Mouse (Mus musculus) small intestine, adult 2 months (tissue): ENCODE data around the gene Antxr1. TPM values are rescaled to one million over a fixed set of nuclear protein-coding genes. Genes with fewer than 3 reads are reported as not detected.

ENCODE experiments used
- H3K27ac ChIP-seq: fragments of 200-500 bp; 2 replicates; pipeline ENCODE4 v1.5.1; 2012; ENCODE audit warnings: low read depth, low read length, control low read depth, inconsistent platforms; ENCODE audit not compliant: insufficient read depth
- H3K27me3 ChIP-seq: fragments of 200-500 bp; 2 replicates; pipeline ENCODE4 v1.6.1; 2012; ENCODE audit warnings: mild to moderate bottlenecking, moderate library complexity, low read length, inconsistent platforms; ENCODE audit not compliant: control insufficient read depth, insufficient read depth
- H3K36me3 ChIP-seq: fragments of 200-500 bp; 2 replicates; pipeline ENCODE4 v1.6.1; 2012; ENCODE audit warnings: mild to moderate bottlenecking, low read length, control low read depth, inconsistent platforms; ENCODE audit not compliant: control insufficient read depth, insufficient read depth
- H3K4me1 ChIP-seq: fragments of 200-500 bp; 2 replicates; pipeline ENCODE4 v1.6.1; 2012; ENCODE audit warnings: low read length, inconsistent platforms, mixed read lengths; ENCODE audit not compliant: control insufficient read depth, insufficient read depth, insufficient read length
- H3K4me3 ChIP-seq: fragments of 200-500 bp; 2 replicates; pipeline ENCODE4 v1.5.1; 2012; ENCODE audit warnings: low read depth, mild to moderate bottlenecking, control low read depth, inconsistent platforms, low read length, moderate library complexity
- CTCF ChIP-seq: fragments of 200-500 bp; IDR thresholded peaks from 2 replicates; pipeline ENCODE4 v1.5.1; 2012; ENCODE audit warnings: low read depth, mild to moderate bottlenecking, control low read depth, inconsistent platforms, low read length, moderate library complexity, mixed read lengths; ENCODE audit not compliant: insufficient replicate concordance, insufficient read length; ENCODE audit errors: extremely low read depth
- POLR2A ChIP-seq: fragments of 200-500 bp; IDR thresholded peaks from 2 replicates; pipeline ENCODE4 v1.6.1; 2012; ENCODE audit warnings: low read depth, mild to moderate bottlenecking, control low read depth, inconsistent platforms, low read length, moderate library complexity
- WGBS: fragments of 180-500 bp; shearing (Covaris S2); methylation state at CpG from one replicate; pipeline ENCODE4 v1.1.7; 2018; 5-methylcytosine and 5-hydroxymethylcytosine counted together
- polyA plus RNA-seq: library from polyadenylated mRNA; depleted of rRNA; stranded (reverse); fragments of >200 nt; gene quantifications from 2 replicates; pipeline ENCODE4 v1.2.3, GENCODE M21; 2012; rRNA removed

Gene Antxr1
- polyA plus RNA-seq, 1 experiment: 3.9 TPM

DNA sequence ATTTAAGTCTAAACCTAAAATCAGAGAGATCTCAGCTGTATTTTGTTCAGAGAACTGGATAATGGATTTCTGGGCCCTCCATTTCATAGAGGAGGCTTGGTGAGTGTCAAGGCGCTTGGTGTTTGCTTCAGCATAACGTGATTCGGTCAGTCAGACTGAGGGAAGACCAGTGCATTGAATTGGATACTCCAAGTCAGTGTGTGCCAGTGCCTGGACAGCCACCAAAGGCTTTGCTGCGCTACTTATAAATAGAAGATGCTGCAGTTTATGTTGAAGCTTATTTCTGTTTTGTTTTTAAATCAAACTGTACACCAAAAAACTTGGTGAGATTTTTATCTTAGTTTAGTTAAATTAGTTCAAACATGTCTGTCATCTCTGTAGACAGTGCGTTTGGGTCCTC is 247.3 kb downstream of the Antxr1 start:
- Histone ChIP-seq H3K27ac (no peak overlapping the region), H3K4me1 (peaks cover 8% of the 10 kb centered on the region; the same call in 1 of the 2 replicates), H3K27me3 (no peaks in the 10 kb centered on the region), H3K4me3 (no peak overlapping the region), H3K36me3 (peaks cover 66% of the 10 kb centered on the region)
- 90% methylated on average over 5 of the region's 5 CpGs for WGBS
- TF ChIP-seq POLR2A: no peak
- no peak for TF ChIP-seq CTCF

DNA sequence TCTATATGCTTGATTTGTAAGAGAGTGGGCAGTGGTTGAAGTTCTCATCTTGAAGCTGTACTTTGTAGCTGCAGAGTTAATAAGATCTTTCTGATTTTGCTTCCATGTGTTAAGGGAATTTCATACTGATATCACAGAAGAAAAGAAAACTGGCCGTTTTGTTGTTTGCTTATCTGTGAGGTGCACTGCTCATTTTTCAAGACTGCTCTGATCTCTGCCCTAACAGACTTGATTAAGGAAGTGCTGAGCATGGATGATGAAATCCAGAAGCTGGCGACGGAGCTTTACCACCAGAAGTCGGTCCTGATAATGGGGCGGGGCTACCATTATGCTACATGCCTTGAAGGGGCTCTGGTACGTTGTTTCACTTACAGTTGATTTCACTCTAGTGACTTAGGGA is 250.6 kb downstream of the Antxr1 start:
- no peak overlapping the region for H3K27ac ChIP-seq
- WGBS: 28% methylated on average over 6 of the region's 6 CpGs
- H3K36me3 ChIP-seq: peaks cover 80% of the 10 kb centered on the region
- no peaks in the 10 kb centered on the region for H3K27me3 ChIP-seq
- TF ChIP-seq POLR2A (no peak), CTCF (no peak)
- H3K4me3 ChIP-seq: no peak overlapping the region
- H3K4me1 ChIP-seq: peaks cover 8% of the 10 kb centered on the region; the same call in 1 of the 2 replicates

Other genes starting within 250 kb of the Antxr1 start
- 2.8 and 4.2 TPM in 2 replicates for gene D6Ertd527e, start 231.1 kb downstream of the Antxr1 start, polyA plus RNA-seq
- gene Gkn1, start 15.1 kb upstream of the Antxr1 start, polyA plus RNA-seq: 5.3 and 1,990 TPM in 2 replicates
- 4.6 and 2,019 TPM in 2 replicates for gene Gkn2, start 37.5 kb upstream of the Antxr1 start, polyA plus RNA-seq
- gene Gkn3, start 53.1 kb upstream of the Antxr1 start, polyA plus RNA-seq: 6.3 and 2,866 TPM in 2 replicates
- gene Bmp10, start 93.2 kb upstream of the Antxr1 start, polyA plus RNA-seq: 0.01 TPM in 1 of 2 replicates, not detected in the other
- 0.85 and 1.9 TPM in 2 replicates for gene Arhgap25, start 197.4 kb upstream of the Antxr1 start, polyA plus RNA-seq